Mouse (Mus musculus) CH12.LX (cell line): Measurements from ENCODE around the gene Wdr24. TPM values are rescaled to one million over a fixed set of nuclear protein-coding genes. Genes with fewer than 3 reads are reported as not detected.

Experiments used
- DNase-seq: peaks from one replicate; pipeline ENCODE4 v3.0.0-alpha.2; 2013; ENCODE audit errors: extremely low read depth
- H3K27ac ChIP-seq: 2 replicates; pipeline ENCODE4 v1.5.1; 2012; ENCODE audit warnings: low read depth, mild to moderate bottlenecking, control low read depth, moderate library complexity; ENCODE audit not compliant: insufficient read depth
- H3K27me3 ChIP-seq: replicated peaks from 2 replicates; pipeline ENCODE3; 2012; ENCODE audit warnings: inconsistent platforms
- H3K36me3 ChIP-seq, 2 experiments: replicated peaks in 1 of 2; 2 replicates each; pipeline versions ENCODE3 to v1.6.1; 2012; ENCODE audit warnings: inconsistent platforms in 1 of 2, low read length in 1 of 2, mild to moderate bottlenecking in 1 of 2, mixed read lengths in 1 of 2, moderate library complexity in 1 of 2; ENCODE audit not compliant: control insufficient read depth in 1 of 2, insufficient read depth in 1 of 2
- H3K4me1 ChIP-seq, 2 experiments: 2 replicates each; pipeline ENCODE4 v1.6.1; 2012; ENCODE audit warnings: inconsistent platforms in 1 of 2, moderate library complexity in 1 of 2; ENCODE audit not compliant: insufficient read depth in 2 of 2, control insufficient read depth in 1 of 2
- H3K4me2 ChIP-seq: 2 replicates; pipeline ENCODE4 v1.6.1; 2012; ENCODE audit warnings: low read depth, mild to moderate bottlenecking, control low read depth; ENCODE audit not compliant: poor library complexity, insufficient read depth, severe bottlenecking
- H3K4me3 ChIP-seq, 3 experiments: fragments of 150-350 bp in 1 of 3; sonication (generic) in 1 of 3; replicated peaks in 1 of 3; 2 replicates each; pipeline versions ENCODE3 to v1.5.1; 2011 to 2012; ENCODE audit warnings: low read depth in 2 of 3, low read length in 2 of 3, mild to moderate bottlenecking in 2 of 3, moderate library complexity in 2 of 3, control low read depth in 1 of 3, improper control_type of control experiment in 1 of 3, inconsistent platforms in 1 of 3, mixed read lengths in 1 of 3; ENCODE audit not compliant: poor library complexity in 1 of 3
- H3K79me2 ChIP-seq: replicated peaks from 2 replicates; pipeline ENCODE4 v1.6.1; 2012; ENCODE audit warnings: mild to moderate bottlenecking, moderate library complexity; ENCODE audit not compliant: control insufficient read depth, poor library complexity, insufficient read depth, severe bottlenecking; ENCODE audit errors: extremely low read depth
- H3K9ac ChIP-seq: 2 replicates; pipeline ENCODE4 v1.6.1; 2012; ENCODE audit warnings: low read depth, mild to moderate bottlenecking, control low read depth, moderate library complexity; ENCODE audit not compliant: insufficient read depth
- H3K9me3 ChIP-seq: replicated peaks from 2 replicates; pipeline ENCODE3; 2012; ENCODE audit warnings: low read length, inconsistent platforms, mixed read lengths
- BHLHE40 ChIP-seq: IDR thresholded peaks from 2 replicates; pipeline ENCODE4 v1.6.1; 2011; ENCODE audit warnings: mild to moderate bottlenecking, low read depth, low read length, improper control_type of control experiment
- CHD2 ChIP-seq: IDR thresholded peaks from 2 replicates; pipeline ENCODE4 v1.6.1; 2011; ENCODE audit warnings: low read length, improper control_type of control experiment
- CTCF ChIP-seq, 2 experiments: IDR thresholded peaks in 1 of 2; conservative IDR thresholded peaks in 1 of 2; 2 replicates each; pipeline ENCODE4 v1.5.1; 2011 to 2012; ENCODE audit warnings: low read depth in 2 of 2, low read length in 2 of 2, improper control_type of control experiment in 1 of 2, inconsistent platforms in 1 of 2, mild to moderate bottlenecking in 1 of 2, moderate library complexity in 1 of 2
- E2F4 ChIP-seq: IDR thresholded peaks from 2 replicates; pipeline ENCODE4 v1.6.1; 2011; ENCODE audit warnings: low read depth, low read length, improper control_type of control experiment; ENCODE audit not compliant: insufficient replicate concordance
- EP300 ChIP-seq: IDR thresholded peaks from 2 replicates; pipeline ENCODE4 v1.6.1; 2011; ENCODE audit warnings: low read length, improper control_type of control experiment
- JUND ChIP-seq: conservative IDR thresholded peaks from 2 replicates; pipeline ENCODE4 v1.6.1; 2011; ENCODE audit warnings: low read depth, low read length, improper control_type of control experiment
- MAFK ChIP-seq: IDR thresholded peaks from 2 replicates; pipeline ENCODE4 v1.6.1; 2011; ENCODE audit warnings: low read length, improper control_type of control experiment; ENCODE audit not compliant: insufficient replicate concordance
- MAX ChIP-seq: IDR thresholded peaks from 2 replicates; pipeline ENCODE4 v1.6.1; 2011; ENCODE audit warnings: low read length, improper control_type of control experiment
- MAZ ChIP-seq: IDR thresholded peaks from 2 replicates; pipeline ENCODE4 v1.6.1; 2012; ENCODE audit warnings: low read depth, mild to moderate bottlenecking, inconsistent platforms, low read length, improper control_type of control experiment, moderate library complexity
- MEF2A ChIP-seq: IDR thresholded peaks from 2 replicates; pipeline ENCODE4 v1.6.1; 2014; ENCODE audit warnings: low read depth, mild to moderate bottlenecking, inconsistent platforms, low read length, improper control_type of control experiment, borderline replicate concordance
- NELFE ChIP-seq: IDR thresholded peaks from 2 replicates; pipeline ENCODE4 v1.6.1; 2011; ENCODE audit warnings: low read depth, low read length, improper control_type of control experiment
- NRF1 ChIP-seq: IDR thresholded peaks from 2 replicates; pipeline ENCODE4 v1.6.1; 2014; ENCODE audit warnings: low read depth, mild to moderate bottlenecking, inconsistent platforms, low read length, improper control_type of control experiment, moderate library complexity
- PAX5 ChIP-seq: IDR thresholded peaks from 2 replicates; pipeline ENCODE4 v1.6.1; 2012; ENCODE audit warnings: low read length, inconsistent platforms, mixed read lengths
- RAD21 ChIP-seq: IDR thresholded peaks from 2 replicates; pipeline ENCODE4 v1.6.1; 2011; ENCODE audit warnings: low read depth, mild to moderate bottlenecking, low read length, improper control_type of control experiment, moderate library complexity
- SMC3 ChIP-seq: IDR thresholded peaks from 2 replicates; pipeline ENCODE4 v1.6.1; 2011; ENCODE audit warnings: low read depth, low read length, improper control_type of control experiment
- TCF12 ChIP-seq: IDR thresholded peaks from 2 replicates; pipeline ENCODE4 v1.6.1; 2014; ENCODE audit warnings: low read depth, mild to moderate bottlenecking, inconsistent platforms, low read length, improper control_type of control experiment
- UBTF ChIP-seq: IDR thresholded peaks from 2 replicates; pipeline ENCODE4 v1.6.1; 2012; ENCODE audit warnings: low read depth, mild to moderate bottlenecking, inconsistent platforms, low read length, improper control_type of control experiment, moderate library complexity
- ZC3H11A ChIP-seq: IDR thresholded peaks from 2 replicates; pipeline ENCODE4 v1.6.1; 2012; ENCODE audit warnings: low read depth, mild to moderate bottlenecking, inconsistent platforms, low read length, improper control_type of control experiment
- ZKSCAN1 ChIP-seq: IDR thresholded peaks from 2 replicates; pipeline ENCODE4 v1.6.1; 2012; ENCODE audit warnings: low read depth, inconsistent platforms, low read length, improper control_type of control experiment, borderline replicate concordance
- dilution Hi-C: fragments of 300-500 bp; cut with MboI; formaldehyde crosslinking; loops from 2 replicates; pipeline ENCODE4 v1.14.3; 2020; ENCODE audit warnings: low sequenced_read_pairs; ENCODE audit not compliant: extremely low pct_unique_long_range_greater_than_20kb, extremely low pct_ligation_motif_present
- in situ Hi-C: fragments of 300-500 bp; cut with MboI; formaldehyde crosslinking; loops from 3 replicates; pipeline ENCODE4 v1.14.3; 2019; ENCODE audit warnings: low sequenced_read_pairs, low pct_ligation_motif_present, low pct_unique_long_range_greater_than_20kb, mixed read lengths
- polyA plus RNA-seq: library from polyadenylated mRNA; unstranded; fragments of >175 nt; gene quantifications from 2 replicates; pipeline ENCODE4 v1.2.1, GENCODE M21; 2012; ENCODE audit warnings: low read depth; ENCODE audit not compliant: insufficient read length
- total RNA-seq, 2 experiments: library from RNA; depleted of rRNA; stranded (reverse); fragments of 300-350 nt in 1 of 2; fragments of >200 nt in 1 of 2; gene quantifications; 2 replicates each; pipeline ENCODE4 v1.2.3; 2012 to 2014

The Wdr24 gene
- total and polyA plus RNA-seq, 3 experiments = 20.4 to 28.6 (median 20.9) TPM

DNA sequence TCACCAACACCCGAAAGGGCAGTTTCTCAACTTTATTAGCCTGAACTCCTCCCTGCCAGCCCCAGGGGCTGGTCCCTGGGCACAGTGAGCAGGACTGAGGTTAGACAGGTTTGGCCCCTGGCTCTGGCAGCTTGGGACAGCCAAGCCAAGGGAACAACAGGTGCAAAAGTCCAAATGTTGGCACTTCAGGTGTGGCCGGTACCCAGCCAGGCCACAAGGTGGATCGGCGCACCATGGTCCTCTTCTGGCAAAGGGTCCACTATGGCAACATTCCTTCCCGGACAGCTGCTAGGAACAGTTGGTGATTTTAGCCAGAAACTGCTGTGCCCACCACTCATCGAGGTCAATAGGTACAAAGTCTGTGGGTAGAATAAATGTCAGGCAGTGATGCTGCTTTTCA lies 40.3 kb downstream of the Wdr24 start:
- H3K4me3 ChIP-seq = no peak overlapping the region
- TF ChIP-seq NRF1 (no peak), NELFE (no peak), CTCF (conservative IDR thresholded peaks at IDR 0.05 in 1 of 2, IDR thresholded peaks at IDR 0.05 in 1 of 2; ENCODE audit: low read depth in 2 of 2, low read length in 2 of 2) (peak in 1 of 2 experiments; percentile 19; a peak in 1 of 4 replicates)
- no peak overlapping the region for H3K9ac ChIP-seq
- no peak overlapping the region for H3K4me2 ChIP-seq
- no peak for DNase-seq
- in situ Hi-C loops = no loop called here
- H3K9me3 ChIP-seq = no peaks in the 10 kb centered on the region
- H3K36me3 ChIP-seq = peaks cover 0 to 11% of the 10 kb centered on the region in 2 experiments
- peaks cover 13 to 37% of the 10 kb centered on the region in 2 experiments for H3K4me1 ChIP-seq
- H3K79me2 ChIP-seq = no peaks in the 10 kb centered on the region
- no peak overlapping the region for H3K27ac ChIP-seq
- H3K27me3 ChIP-seq = peaks cover 37% of the 10 kb centered on the region
- dilution Hi-C loops = no loop called here

DNA sequence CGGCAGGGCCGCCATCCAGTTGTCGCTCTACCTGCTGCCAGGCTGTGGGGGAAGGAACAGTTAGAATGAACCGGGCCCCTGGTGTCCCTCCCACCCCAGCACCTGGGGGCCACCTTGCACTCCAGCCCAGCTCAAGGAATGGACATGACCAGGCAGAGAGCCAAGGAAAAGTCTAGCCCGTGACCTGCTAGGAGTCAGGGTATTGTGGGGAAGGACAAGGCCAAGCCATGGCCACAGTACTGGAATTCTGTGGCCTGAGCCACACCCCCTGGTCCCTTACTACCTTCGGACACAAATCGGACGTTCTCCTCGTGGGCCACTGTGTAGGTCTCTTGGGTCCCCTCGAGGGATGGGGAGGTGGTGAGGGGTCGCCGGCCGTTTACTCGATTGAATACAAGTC lies 40.9 kb downstream of the Wdr24 start:
- Histone ChIP-seq H3K79me2 (no peaks in the 10 kb centered on the region), H3K4me1 (peaks cover 13 to 40% of the 10 kb centered on the region in 2 experiments), H3K9ac (no peak overlapping the region), H3K27ac (no peak overlapping the region), H3K27me3 (peaks cover 42% of the 10 kb centered on the region), H3K4me3 (no peak overlapping the region), H3K9me3 (no peaks in the 10 kb centered on the region), H3K4me2 (no peak overlapping the region), H3K36me3 (peaks cover 0 to 5% of the 10 kb centered on the region in 2 experiments)
- dilution Hi-C loops (no loop called here), in situ Hi-C loops (no loop called here)
- DNase-seq = no peak
- TF ChIP-seq MEF2A (no peak), JUND (no peak), UBTF (no peak), EP300 (no peak), SMC3 (no peak), NRF1 (no peak), CTCF (conservative IDR thresholded peaks at IDR 0.05 in 1 of 2, IDR thresholded peaks at IDR 0.05 in 1 of 2; ENCODE audit: low read depth in 2 of 2, low read length in 2 of 2) (no peak), MAFK (no peak), MAZ (no peak), PAX5 (no peak), ZKSCAN1 (no peak)

DNA sequence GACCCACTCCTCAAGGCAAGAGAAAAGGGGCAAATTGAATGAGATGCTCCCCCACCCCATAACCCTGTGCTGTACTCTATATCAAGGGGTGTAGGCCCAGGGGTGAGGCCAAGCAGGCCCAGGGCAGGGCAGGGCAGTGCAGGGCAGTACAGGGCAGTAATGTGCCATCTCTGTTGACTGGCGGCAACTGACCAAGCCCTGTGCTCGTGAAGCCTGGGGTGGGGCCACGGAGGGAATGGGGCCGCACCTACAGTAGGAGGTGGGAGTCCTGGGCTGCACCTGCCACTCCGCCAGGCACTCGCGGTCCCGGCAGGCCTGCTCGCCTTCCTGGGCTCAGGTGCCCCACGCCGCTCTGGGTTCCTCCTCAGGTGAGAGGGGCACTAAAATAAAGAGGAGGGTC lies 41.9 kb downstream of the Wdr24 start:
- peaks cover 47% of the 10 kb centered on the region for H3K27me3 ChIP-seq
- TF ChIP-seq MAZ (no peak), NELFE (no peak), MAX (no peak), E2F4 (no peak), CHD2 (no peak), BHLHE40 (no peak), ZC3H11A (no peak), RAD21 (no peak), TCF12 (no peak), NRF1 (no peak), MAFK (no peak), PAX5 (no peak)
- TF ChIP-seq, all 38 proteins: peak for 0
- H3K4me1 ChIP-seq = peaks cover 9 to 34% of the 10 kb centered on the region in 2 experiments
- no peak overlapping the region for H3K4me3 ChIP-seq
- no peaks in the 10 kb centered on the region for H3K9me3 ChIP-seq
- no peak overlapping the region for H3K9ac ChIP-seq
- H3K79me2 ChIP-seq = no peaks in the 10 kb centered on the region
- H3K27ac ChIP-seq = no peak overlapping the region
- no peak for DNase-seq
- no peak overlapping the region for H3K4me2 ChIP-seq
- dilution Hi-C loops = no loop called here
- no peaks in the 10 kb centered on the region for H3K36me3 ChIP-seq
- in situ Hi-C loops = no loop called here
